Mouse (Mus musculus): ENCODE results near the gene Hoxd11.

Gene Hoxd11

DNA sequence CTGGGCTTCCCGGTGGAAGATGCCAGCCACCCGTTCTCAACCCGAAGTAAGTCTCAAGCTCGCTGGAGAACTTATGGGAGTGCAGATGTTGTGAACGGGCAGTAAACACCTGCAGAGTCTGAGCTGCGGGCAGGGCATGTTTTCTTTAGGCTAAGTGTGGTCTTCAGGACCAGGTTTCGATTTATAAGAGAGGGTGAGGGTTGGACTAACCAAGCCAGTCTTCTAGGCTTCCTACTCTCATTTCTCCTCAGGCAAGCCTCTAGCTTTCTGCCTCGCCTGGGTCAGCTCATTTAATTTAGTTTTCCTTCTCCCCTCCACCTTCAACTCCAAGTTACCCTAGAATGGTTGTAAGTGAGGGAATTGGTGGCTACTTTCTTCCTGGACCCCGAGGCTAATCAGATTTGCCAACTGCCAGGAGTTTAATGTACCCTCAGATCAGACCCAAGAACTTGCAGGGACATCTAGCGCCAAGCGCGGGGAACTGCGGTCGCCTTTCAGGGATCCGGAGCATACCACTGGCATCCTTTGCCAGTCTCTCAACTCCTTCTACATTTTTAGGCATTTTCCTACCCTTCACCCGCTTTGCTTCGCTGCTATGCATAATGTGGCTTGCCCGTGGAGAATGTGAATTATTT is 15.9 kb upstream of the Hoxd11 start:
- peak in 1 of 2 experiments; percentile 62 for DNase-seq (ENCODE audit: low spot score in 2 of 2)

DNA sequence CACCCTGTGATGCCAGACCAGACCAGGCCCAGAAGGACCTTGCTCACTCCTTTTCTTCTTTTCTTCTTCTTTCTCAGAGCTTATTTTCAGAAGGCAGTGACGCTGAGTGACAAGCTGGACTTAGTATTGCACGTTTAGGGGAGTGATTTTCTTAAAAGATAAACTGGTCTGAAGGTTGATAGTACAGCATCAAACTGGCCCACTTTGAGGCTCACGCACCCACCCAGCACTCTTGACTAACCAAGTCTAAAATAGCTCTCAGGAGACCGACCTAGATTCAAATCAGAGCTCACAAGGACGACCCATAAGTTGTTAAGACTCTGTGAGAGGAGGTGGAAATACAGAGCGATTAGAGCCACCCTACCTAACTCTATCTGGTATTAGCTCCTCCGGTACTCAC is 12.9 kb upstream of the Hoxd11 start:
- DNase-seq (ENCODE audit: low spot score in 2 of 2): no peak

DNA sequence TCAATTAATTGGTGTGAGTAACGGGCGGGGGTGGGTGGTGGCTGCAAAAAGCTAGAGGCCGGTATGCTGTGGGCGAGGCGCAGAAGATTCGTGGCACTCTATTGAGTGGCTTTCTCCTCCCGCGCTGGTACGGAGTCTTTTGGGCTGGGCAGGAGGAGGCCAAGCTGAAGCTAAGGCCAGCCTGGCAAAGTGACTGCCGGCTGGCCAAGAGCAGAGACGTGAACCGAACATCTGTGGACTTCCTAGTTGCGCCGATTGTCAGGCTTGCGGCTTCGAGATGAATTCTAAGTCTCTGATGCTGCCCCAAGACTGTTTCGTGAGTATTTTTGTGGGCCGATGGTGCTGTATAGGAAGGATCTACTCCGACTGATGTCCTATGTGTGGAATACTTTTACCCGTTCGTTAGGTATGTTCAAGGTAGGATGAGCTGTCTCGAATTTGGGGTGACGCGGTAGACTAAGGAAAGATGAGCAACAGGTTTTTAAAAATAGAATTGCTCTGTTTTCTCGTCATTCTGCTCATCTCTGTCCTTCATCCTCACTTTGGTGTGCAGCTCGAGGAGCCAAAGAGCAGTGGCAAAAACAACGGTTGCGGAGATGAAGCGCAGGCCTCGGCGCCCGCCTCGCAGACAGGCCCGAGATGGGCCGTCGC is 12.0 kb upstream of the Hoxd11 start:
- no peak for DNase-seq (ENCODE audit: low spot score in 2 of 2)

DNA sequence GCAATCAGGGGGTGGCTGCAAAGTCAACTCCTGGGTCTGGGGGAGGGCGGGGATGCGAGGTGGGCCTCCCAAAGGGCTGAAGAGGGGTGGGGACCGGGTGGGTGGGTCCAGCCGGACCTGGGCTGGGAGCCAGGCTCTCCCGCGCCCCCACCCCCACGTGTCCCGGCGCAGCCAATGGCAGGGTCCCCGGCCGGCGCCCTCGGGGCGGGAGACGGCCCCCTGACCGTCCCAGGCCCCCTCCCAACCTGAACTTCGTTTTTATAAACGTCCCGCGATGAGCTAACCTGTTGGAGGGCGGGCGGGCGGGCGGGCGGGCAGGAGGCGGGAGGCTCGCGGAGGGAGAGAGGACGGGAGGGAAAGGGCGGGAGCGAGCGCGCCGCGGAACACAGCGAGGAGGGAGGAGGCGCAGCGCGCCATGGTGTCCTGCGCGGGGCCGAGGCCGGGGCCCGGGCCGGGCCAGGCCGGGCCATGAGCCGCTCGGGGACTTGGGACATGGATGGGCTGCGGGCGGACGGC is 11.5 kb upstream of the Hoxd11 start, which contains the start of gene Hoxd13:
Gene Hoxd13 (plus strand): TSS at position 469 of the 516 bp plus-strand sequence.
- DNase-seq (ENCODE audit: low spot score in 2 of 2): no peak

DNA sequence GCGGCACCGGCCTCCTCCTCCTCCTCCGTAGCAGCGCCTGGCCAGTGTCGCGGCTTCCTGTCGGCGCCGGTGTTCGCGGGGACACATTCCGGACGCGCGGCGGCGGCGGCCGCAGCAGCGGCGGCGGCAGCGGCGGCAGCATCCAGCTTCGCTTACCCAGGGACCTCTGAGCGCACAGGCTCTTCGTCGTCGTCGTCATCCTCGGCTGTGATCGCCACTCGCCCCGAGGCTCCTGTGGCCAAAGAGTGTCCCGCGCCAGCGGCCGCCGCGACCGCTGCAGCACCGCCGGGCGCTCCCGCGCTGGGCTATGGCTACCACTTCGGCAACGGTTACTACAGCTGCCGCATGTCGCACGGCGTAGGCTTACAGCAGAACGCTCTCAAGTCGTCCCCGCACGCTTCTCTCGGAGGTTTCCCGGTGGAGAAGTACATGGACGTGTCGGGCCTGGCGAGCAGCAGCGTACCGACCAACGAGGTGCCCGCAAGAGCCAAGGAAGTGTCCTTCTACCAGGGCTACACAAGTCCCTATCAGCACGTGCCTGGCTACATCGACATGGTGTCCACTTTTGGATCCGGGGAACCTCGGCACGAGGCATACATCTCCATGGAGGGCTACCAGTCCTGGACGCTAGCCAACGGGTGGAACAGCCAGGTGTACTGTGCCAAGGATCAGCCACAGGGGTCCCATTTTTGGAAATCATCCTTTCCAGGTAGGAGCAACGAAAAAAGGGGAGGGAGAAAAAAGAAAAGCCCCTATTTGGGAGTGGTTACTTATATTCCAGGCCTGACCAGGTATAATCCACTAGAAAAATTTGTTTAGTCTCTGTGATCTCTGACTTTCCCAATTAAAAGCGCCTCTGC is 10.8 kb upstream of the Hoxd11 start:
- no peak for DNase-seq (ENCODE audit: low spot score in 2 of 2)

DNA sequence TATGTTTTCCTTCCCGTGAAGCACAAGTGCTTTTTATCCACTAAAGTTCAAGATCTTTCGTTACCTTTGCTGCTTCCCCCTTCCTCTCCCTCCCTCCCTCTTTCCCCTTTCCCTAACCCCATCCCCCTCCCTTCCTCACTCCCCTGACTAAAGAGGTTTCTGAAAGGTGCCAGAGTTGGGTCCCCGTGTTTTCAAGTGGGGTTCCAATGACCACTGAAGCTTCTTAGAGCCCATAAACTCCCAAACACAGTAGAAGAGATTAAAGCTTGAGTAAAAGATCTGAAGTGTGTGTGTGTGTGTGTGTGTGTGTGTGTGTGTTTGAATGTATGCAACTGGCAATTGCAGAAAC is 10.2 kb upstream of the Hoxd11 start:
- no peak for DNase-seq (ENCODE audit: low spot score in 2 of 2)

DNA sequence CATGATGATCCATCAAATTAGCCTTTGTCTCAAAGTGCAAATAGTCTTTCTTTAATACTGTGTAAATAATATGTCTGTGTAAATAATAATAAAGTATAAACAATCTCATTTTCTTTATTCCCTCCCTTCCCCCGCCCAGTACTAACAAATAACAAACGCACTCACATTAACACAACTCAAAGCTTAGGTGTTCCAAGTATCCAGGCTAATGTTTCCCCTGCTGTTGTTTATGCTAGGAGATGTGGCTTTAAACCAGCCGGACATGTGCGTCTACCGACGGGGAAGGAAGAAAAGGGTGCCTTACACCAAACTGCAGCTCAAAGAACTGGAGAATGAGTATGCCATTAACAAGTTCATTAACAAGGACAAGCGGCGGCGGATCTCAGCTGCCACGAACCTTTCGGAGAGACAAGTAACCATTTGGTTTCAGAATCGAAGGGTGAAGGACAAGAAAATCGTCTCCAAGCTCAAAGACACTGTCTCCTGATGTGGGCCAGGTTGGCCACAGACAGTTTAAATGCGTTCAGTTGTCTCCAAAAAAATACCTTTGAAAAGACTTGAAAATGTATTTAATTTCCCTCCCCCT is 9.6 kb upstream of the Hoxd11 start:
- DNase-seq (ENCODE audit: low spot score in 2 of 2): no peak

DNA sequence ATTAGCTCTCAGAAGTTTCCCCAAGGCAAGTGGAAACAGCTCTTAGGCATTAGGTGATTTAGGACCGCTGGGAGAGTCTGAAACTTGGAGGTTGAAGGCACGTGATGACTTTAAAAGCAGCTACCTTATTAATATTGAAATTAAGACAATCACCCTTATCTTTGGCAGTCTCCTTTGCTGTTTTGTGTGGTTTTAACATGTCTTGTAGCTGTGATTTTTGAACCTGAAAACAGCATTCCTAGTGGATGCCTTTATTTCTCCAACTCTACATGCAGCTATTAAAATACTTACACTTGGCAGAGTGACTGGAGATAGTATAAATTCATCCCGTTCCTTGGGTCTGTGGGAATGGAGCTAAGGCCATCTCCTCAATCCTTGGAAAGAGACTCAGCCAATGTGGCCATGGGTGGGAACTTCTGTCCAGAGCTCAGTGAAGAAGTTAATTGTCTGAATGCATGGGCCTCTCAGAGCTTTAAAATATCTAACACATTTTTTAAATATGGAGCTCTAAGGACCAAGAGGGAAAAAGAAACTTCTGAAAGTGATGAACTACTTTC is 8.6 kb upstream of the Hoxd11 start:
- no peak for DNase-seq (ENCODE audit: low spot score in 2 of 2)

DNA sequence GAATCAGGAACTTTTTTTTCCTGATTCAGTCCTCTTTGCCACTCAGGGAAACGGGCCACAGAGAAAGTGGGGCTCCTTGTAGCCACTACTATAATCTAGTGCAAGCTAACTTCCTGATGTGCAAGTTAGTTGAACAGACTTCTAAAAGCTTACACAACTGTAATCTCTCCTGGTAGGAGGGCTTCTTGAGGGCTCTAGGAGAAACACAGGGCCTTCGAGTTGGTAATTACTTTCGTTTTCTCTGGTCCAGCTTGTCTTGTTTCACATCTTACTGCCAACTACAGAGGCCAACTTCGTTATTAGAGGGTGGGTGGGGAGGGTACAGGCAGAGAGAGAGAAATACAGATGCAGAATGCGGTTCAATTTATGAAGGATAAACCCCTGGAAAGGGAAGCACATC is 7.5 kb upstream of the Hoxd11 start:
- no peak for DNase-seq (ENCODE audit: low spot score in 2 of 2)

DNA sequence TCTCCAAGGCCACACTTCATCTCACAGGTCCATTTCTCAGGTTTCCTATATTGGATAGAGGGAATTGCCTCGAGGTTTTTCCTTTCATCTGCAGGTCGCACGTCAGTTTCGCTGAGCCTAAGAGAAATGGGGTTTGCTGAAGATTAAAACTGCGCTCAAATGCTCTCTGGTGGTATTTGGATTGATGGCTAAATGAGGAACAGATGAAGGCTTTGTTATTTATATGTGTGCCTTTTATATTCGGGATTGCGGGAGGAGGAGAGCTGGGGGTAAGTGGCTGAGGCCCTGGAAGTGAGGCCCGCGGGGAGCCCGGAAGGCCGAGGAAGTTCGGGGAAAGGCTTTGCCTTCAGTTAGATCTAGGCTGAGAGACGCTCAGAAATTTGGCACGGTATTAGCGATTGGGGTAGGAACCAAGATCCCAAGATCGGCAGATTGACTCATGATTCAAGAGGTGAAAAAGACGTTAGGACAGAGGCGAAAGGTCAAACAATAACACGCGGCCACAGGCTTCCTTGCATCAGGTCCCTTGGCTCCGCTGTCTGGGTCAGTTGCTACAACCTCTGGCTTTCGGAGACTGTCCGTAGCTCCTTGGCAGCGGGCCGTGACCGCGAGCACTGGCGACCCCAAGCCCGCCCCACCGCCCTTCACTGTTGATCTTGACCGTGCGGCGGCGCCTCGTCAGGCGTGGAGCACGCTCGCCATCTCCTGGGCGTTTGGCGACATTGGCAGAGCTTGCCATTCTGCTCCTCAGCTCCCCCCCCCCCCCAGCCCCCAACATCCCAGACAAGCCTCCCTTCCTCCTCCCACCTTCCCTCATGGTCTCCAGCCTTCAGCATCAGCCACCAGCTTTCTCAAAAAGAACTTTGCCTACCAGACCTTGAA is 6.6 kb upstream of the Hoxd11 start:
- DNase-seq (ENCODE audit: low spot score in 2 of 2): no peak

DNA sequence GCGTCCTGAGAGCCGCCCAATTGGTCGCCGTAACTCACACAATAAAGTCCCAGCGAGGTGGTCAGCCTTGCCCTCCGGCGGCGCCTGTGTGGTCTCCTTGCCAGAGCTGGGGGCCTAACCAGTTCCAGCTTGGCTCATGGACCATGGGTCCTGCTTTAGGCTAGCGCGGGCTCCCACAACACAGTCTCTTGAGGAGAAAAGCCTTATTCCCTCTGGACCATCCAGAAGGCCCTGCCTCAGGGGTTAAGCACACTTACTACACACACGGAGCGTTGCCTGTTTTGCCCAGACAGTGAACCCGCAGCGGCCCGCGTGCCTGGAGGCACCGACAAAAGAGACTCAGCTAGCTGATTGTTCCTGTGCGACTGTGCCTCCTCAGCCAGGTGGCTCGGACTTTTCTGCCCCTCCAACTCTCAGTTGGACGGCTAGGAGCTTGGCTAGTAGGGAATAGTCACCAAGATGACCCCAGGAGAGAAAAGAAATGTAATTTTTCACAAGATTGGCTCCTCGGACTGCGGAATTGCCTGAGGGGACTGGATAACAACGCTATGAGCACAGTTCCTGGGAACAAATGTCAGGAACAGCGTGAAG is 5.4 kb upstream of the Hoxd11 start:
- DNase-seq (ENCODE audit: low spot score in 2 of 2): no peak

DNA sequence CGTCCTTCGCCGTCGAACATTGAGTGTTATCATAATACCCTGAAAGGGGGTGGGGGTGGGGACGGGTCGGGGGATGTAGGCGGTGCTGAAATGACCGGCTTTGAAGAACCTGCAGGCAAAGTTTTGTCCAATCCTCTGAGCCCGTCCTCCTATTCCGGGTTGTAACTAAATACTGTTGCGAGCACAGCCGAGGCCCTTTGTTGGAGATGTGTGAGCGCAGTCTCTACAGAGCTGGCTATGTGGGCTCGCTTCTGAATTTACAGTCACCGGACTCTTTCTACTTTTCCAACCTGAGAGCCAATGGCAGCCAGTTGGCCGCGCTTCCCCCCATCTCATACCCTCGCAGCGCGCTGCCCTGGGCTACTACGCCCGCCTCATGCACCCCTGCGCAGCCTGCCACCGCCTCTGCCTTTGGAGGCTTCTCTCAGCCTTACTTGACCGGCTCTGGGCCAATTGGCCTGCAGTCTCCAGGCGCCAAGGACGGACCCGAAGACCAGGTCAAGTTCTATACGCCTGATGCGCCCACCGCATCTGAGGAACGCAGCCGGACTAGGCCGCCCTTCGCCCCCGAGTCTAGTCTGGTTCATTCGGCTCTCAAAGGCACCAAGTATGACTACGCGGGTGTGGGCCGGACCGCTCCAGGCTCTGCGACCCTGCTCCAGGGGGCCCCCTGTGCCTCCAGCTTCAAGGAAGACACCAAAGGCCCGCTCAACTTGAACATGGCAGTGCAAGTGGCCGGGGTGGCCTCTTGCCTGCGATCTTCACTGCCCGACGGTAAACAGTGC is 4.3 kb upstream of the Hoxd11 start, which contains the start of gene Hoxd12:
Gene Hoxd12 (plus strand): TSS at position 133 of the 785 bp plus-strand sequence.
- DNase-seq (ENCODE audit: low spot score in 2 of 2): no peak

DNA sequence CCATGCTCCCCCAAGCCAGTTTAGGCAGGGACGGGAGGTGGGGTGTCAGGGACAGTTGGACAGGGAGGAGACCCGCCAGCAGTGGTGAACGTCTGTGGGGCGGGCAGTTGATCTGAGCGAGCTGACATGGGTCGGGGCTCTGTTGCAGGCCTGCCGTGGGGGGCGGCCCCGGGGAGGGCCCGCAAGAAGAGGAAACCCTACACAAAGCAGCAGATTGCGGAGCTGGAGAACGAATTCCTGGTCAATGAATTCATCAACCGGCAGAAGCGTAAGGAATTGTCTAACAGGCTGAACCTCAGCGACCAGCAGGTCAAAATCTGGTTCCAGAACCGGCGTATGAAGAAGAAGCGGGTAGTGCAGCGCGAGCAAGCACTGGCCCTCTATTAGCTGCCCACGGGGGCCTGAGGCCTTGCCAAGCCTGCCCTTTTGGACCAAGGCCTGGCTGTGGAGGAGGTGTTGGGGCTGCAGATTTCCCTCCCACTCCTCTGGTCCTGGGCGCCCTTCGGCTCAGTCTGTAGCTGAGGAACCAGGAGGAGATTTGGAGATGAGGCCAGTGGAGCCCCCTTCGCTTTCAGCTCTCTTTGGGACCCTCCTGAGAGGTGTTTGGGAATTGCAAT is 3.6 kb upstream of the Hoxd11 start:
- DNase-seq (ENCODE audit: low spot score in 2 of 2): no peak

DNA sequence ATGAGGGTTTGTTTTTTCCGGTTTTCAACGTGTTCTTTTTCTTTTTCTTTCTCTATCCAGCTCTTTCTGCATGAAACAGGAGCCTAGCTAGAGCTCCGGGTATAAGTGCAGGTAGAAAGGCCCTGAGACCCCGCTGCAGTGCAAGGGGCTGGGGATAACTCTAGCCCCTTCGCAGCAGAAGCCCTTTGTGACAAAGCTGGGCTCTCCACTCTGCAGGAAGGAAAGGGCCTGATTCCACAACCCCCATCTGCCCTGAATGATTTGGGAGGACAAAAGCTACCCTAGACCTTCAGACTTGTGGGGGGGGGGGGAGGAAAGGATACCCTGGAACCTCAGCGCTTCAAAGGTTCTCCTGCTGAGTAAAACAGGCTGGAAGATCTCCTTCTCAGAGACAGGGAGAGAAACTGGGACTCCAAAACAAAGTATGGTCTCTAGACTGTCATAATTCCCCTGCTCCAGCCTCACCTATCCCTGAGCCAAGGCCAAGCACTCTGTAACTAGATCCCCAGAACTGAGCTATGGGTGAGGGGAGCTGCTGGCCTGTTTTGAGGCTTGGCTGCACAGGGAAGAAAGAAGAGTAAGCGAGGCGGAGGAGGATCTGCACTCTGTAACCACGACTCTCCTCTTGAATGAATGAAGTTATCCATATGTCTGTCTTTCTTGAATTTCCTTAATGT is 2.8 kb upstream of the Hoxd11 start:
- no peak for DNase-seq (ENCODE audit: low spot score in 2 of 2)

DNA sequence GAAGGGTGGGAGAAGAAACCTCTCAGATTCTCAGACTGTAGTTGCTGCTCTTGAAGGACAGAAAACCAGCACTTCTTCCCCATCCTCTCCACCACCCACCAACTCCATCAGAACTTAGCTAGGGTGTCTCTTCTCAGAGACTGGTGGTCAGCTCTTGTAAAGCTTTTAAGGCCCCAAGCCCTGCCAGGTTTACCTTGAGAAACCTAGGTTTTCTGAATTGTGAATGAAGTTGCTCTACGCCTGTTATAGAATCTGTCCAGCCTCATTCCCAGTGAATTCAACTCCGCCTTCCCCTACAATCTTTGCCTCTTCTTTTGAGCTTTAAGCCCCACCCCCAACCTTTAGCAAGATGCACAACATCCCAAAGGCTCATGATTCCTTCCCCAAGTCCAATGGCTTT is 2.3 kb upstream of the Hoxd11 start:
- no peak for DNase-seq (ENCODE audit: low spot score in 2 of 2)

DNA sequence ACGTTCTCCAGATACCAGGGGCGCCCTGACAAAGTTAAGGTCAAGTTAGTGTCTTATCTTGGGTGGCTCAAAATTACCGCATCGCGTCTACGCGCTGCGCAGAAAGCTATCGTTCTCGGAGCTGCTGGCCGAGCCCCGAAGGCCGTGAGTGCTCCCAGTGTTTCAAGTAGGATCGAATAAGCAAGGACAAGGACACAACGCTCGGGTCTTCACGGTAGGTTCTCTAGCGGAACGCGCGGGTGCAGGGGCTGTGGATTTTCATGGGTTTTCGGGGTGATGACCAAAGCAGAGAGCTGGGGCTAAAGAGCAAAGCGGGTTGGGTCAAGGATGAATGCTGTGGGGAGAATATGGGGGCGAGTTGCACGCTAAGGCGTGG is 227 bp downstream of the Hoxd11 start:
- DNase-seq (ENCODE audit: low spot score in 2 of 2): no peak

DNA sequence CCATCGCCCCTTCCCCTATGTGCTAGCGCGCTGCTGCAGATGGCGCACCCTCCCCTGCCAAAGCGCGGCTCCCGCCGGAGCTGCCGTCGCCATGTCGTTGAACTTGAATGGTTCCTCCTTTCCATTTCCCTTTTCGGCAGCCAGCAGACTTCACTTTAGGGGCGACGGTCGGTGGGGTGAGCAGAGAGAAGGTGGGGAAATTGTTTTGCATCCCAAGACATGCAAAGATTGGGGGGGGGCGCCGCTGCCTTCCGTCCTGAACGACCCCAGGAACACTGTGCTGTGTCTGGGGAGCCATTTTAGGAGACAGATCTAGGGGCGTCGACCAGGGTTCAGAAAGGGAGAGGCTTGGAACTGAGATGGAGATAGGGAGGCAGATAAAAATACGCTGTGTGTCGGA is 623 bp downstream of the Hoxd11 start:
- DNase-seq (ENCODE audit: low spot score in 2 of 2): no peak

DNA sequence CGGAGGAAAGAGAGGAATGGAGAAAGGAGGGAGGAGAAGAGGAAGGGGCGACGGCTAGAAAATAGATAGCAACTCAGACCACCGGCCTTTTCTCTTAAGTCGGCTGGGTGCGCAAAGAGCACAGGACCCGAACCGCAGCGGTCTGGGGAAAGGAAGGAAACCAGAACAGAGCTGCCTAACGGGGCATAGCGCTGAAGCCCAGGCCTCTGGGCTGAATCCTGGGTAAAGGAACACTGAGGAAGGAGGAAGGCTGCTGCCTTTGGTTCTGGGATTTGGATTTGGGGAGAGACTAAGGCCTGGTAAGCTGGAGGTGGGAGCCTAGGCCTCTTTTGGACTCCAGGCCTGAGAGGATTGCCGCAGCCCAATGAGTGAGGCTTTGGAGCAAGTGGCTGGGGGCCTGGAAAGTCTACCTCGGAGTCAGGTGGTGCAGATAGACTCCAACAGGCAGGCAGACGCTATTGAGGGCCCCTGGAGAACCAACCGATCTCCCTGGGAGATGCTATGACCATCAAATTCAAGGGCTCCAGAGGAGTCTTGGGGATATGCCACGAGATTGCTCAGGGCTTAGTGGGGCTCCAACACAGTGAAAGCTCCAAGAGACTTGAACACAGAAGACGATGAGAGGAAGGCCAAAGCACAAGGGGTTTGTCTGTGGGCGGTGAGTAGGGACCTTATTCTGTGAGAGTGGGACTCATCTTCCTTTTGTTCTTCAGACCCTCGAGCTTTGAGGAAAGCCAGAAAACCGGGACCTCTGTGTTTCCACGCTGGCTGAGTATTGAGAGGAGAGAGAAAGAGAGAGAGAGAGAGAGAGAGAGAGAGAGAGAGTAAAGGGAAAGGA is 1.4 kb downstream of the Hoxd11 start:
- DNase-seq (ENCODE audit: low spot score in 2 of 2): no peak

Data from frontal cortex, postnatal 14 days (tissue).